30 mouse cellular contexts compared by ENCODE assay signal in genomic region chr2:107507426-107508167, GRCm38 (mm10).
DNase-seq lines count a peak whose midpoint lies in the region; ATAC-seq and TF ChIP-seq lines count a peak whose summit lies in the region.
"Had no signal": no experiment of that assay in that cellular context is flagged by ENCODE, and none has a peak within 500 bp of the region (broad histone marks: within the 10 kb centered on the region; RNA-seq: fewer than 3 reads in every experiment).

No protein-coding gene starts in this region.

- H3K4me1 ChIP-seq in hindbrain, embryonic 14.5 days (replicated peaks; ENCODE audit: control insufficient read depth, insufficient read depth, low read length) = peaks cover 9% of the 10 kb centered on the region; the same call in 1 of the 2 replicates
- H3K4me1 ChIP-seq in hindbrain, embryonic 12.5 days = no peaks in the 10 kb centered on the region
- no peaks in the 10 kb centered on the region for H3K4me1 ChIP-seq in midbrain, embryonic 14.5 days (ENCODE audit: control insufficient read depth, insufficient read depth, low read length)
- H3K4me1 ChIP-seq in midbrain, embryonic 13.5 days (replicated peaks) = 0 out of 2 replicates have a peak, but pooled peaks cover 6% of the 10 kb centered on the region
- no peaks in the 10 kb centered on the region for H3K4me1 ChIP-seq in forebrain, postnatal 0 days (ENCODE audit: insufficient read depth)
- peaks cover 20% of the 10 kb centered on the region for H3K4me1 ChIP-seq in neural tube, embryonic 13.5 days (replicated peaks)
- H3K4me1 ChIP-seq: embryonic facial prominence, embryonic 10.5 days; embryonic facial prominence, embryonic 15.5 days; lung, embryonic 15.5 days; megakaryocyte, embryonic 14.5 days; stomach, embryonic 15.5 days had no signal

- peak; percentile 79 for ATAC-seq in hindbrain, embryonic 14.5 days (ENCODE audit: low FRiP score)
- ATAC-seq in hindbrain, embryonic 12.5 days (ENCODE audit: low FRiP score) = no peak
- ATAC-seq in midbrain, embryonic 14.5 days (ENCODE audit: low FRiP score, low TSS enrichment) = no peak
- ATAC-seq in midbrain, embryonic 13.5 days = no peak
- ATAC-seq in forebrain, postnatal 0 days = peak; percentile 74
- peak; percentile 48; the same call in 1 of the 2 replicates for ATAC-seq in neural tube, embryonic 13.5 days (ENCODE audit: low read depth)
- ATAC-seq: inflammation-experienced regulatory T-cells, adult 6 months had no signal

- no peak overlapping the region for H3K27ac ChIP-seq in hindbrain, embryonic 14.5 days
- H3K27ac ChIP-seq in hindbrain, embryonic 12.5 days = no peak overlapping the region
- no peak overlapping the region for H3K27ac ChIP-seq in midbrain, embryonic 14.5 days (replicated peaks; ENCODE audit: low read depth, low read length)
- H3K27ac ChIP-seq in midbrain, embryonic 13.5 days = no peak overlapping the region
- H3K27ac ChIP-seq in forebrain, postnatal 0 days (ENCODE audit: low read depth, low read length) = no peak overlapping the region
- H3K27ac ChIP-seq in neural tube, embryonic 13.5 days (replicated peaks) = no peak overlapping the region
- H3K27ac ChIP-seq: embryonic facial prominence, embryonic 10.5 days; embryonic facial prominence, embryonic 15.5 days; limb, embryonic 12.5 days; lung, embryonic 15.5 days; stomach, embryonic 15.5 days had no signal

- peak; percentile 42 for DNase-seq in hindbrain, embryonic 14.5 days (ENCODE audit: low spot score)
- DNase-seq in midbrain, embryonic 14.5 days = peak; percentile 27
- peak; percentile 10 for DNase-seq in forebrain, postnatal 0 days
- DNase-seq in left cerebral cortex, postnatal 4 days = no peak
- no peak for DNase-seq in gastrocnemius, postnatal 4 days (ENCODE audit: low spot score in 2 of 2)
- DNase-seq: adrenal gland, postnatal 25 days; B cell, adult 2 months; cerebellum, adult 18-20 months; cerebellum, postnatal 14 days; gastrocnemius, postnatal 25 days; heart, adult 18-20 months; heart, postnatal 36 days; kidney, adult 11 months; kidney, postnatal 14 days; layer of hippocampus, adult 9-11 months; lung, postnatal 36 days; retina, postnatal 1 day; right cerebral cortex, postnatal 14 days had no signal

- H3K4me3 ChIP-seq in hindbrain, embryonic 14.5 days (replicated peaks; ENCODE audit: low read length) = no peak overlapping the region
- no peak overlapping the region for H3K4me3 ChIP-seq in hindbrain, embryonic 12.5 days
- no peak overlapping the region for H3K4me3 ChIP-seq in midbrain, embryonic 14.5 days (replicated peaks; ENCODE audit: low read depth, low read length)
- H3K4me3 ChIP-seq in midbrain, embryonic 13.5 days (replicated peaks) = no peak overlapping the region
- no peak overlapping the region for H3K4me3 ChIP-seq in forebrain, postnatal 0 days (ENCODE audit: low read depth, low read length)
- H3K4me3 ChIP-seq in neural tube, embryonic 13.5 days = no peak overlapping the region
- H3K4me3 ChIP-seq: embryonic facial prominence, embryonic 10.5 days; embryonic facial prominence, embryonic 15.5 days; limb, embryonic 12.5 days; lung, embryonic 15.5 days; megakaryocyte, embryonic 14.5 days; stomach, embryonic 15.5 days had no signal

- H3K36me3 ChIP-seq in hindbrain, embryonic 14.5 days (replicated peaks; ENCODE audit: control insufficient read depth, insufficient read depth) = no peaks in the 10 kb centered on the region
- H3K36me3 ChIP-seq in hindbrain, embryonic 12.5 days = no peaks in the 10 kb centered on the region
- no peaks in the 10 kb centered on the region for H3K36me3 ChIP-seq in midbrain, embryonic 14.5 days (ENCODE audit: control insufficient read depth, insufficient read depth, low read length)
- H3K36me3 ChIP-seq in midbrain, embryonic 13.5 days = no peaks in the 10 kb centered on the region
- no peaks in the 10 kb centered on the region for H3K36me3 ChIP-seq in forebrain, postnatal 0 days (ENCODE audit: insufficient read depth)
- no peaks in the 10 kb centered on the region for H3K36me3 ChIP-seq in neural tube, embryonic 13.5 days
- H3K36me3 ChIP-seq: embryonic facial prominence, embryonic 10.5 days; embryonic facial prominence, embryonic 15.5 days; limb, embryonic 12.5 days; lung, embryonic 15.5 days; stomach, embryonic 15.5 days had no signal

- no peak overlapping the region for H3K4me2 ChIP-seq in hindbrain, embryonic 14.5 days (replicated peaks)
- no peak overlapping the region for H3K4me2 ChIP-seq in hindbrain, embryonic 12.5 days (replicated peaks)
- no peak overlapping the region for H3K4me2 ChIP-seq in midbrain, embryonic 14.5 days (ENCODE audit: low read length)
- H3K4me2 ChIP-seq in midbrain, embryonic 13.5 days (replicated peaks) = no peak overlapping the region
- no peak overlapping the region for H3K4me2 ChIP-seq in forebrain, postnatal 0 days (ENCODE audit: low read depth)
- no peak overlapping the region for H3K4me2 ChIP-seq in neural tube, embryonic 13.5 days
- H3K4me2 ChIP-seq: embryonic facial prominence, embryonic 15.5 days; heart, embryonic 11.5 days; limb, embryonic 12.5 days; liver, embryonic 11.5 days; lung, embryonic 15.5 days; stomach, embryonic 15.5 days had no signal

- H3K9me3 ChIP-seq in hindbrain, embryonic 14.5 days (ENCODE audit: control insufficient read depth, low read length) = no peaks in the 10 kb centered on the region
- H3K9me3 ChIP-seq in hindbrain, embryonic 12.5 days (replicated peaks) = no peaks in the 10 kb centered on the region
- no peaks in the 10 kb centered on the region for H3K9me3 ChIP-seq in midbrain, embryonic 14.5 days (ENCODE audit: control insufficient read depth, low read length)
- no peaks in the 10 kb centered on the region for H3K9me3 ChIP-seq in midbrain, embryonic 13.5 days
- no peaks in the 10 kb centered on the region for H3K9me3 ChIP-seq in forebrain, postnatal 0 days (ENCODE audit: low read length)
- no peaks in the 10 kb centered on the region for H3K9me3 ChIP-seq in neural tube, embryonic 13.5 days
- H3K9me3 ChIP-seq: embryonic facial prominence, embryonic 10.5 days; embryonic facial prominence, embryonic 15.5 days; limb, embryonic 12.5 days; lung, embryonic 15.5 days; megakaryocyte, embryonic 14.5 days; stomach, embryonic 15.5 days had no signal

- H3K9ac ChIP-seq in hindbrain, embryonic 14.5 days = no peak overlapping the region
- H3K9ac ChIP-seq in hindbrain, embryonic 12.5 days = no peak overlapping the region
- H3K9ac ChIP-seq in midbrain, embryonic 14.5 days (replicated peaks; ENCODE audit: low read length) = no peak overlapping the region
- H3K9ac ChIP-seq in midbrain, embryonic 13.5 days (replicated peaks) = no peak overlapping the region
- H3K9ac ChIP-seq in forebrain, postnatal 0 days = no peak overlapping the region
- no peak overlapping the region for H3K9ac ChIP-seq in neural tube, embryonic 13.5 days
- H3K9ac ChIP-seq: embryonic facial prominence, embryonic 15.5 days; limb, embryonic 12.5 days; lung, embryonic 15.5 days; stomach, embryonic 15.5 days had no signal

- TF ChIP-seq CTCF in forebrain, postnatal 0 days (IDR thresholded peaks at IDR 0.05; ENCODE audit: low read depth) = no peak

- intact Hi-C loops in left cerebral cortex, postnatal 4 days (cut with DNase I) = no loop called here

- no peaks in the 10 kb centered on the region for H3K27me3 ChIP-seq in hindbrain, embryonic 14.5 days (ENCODE audit: control insufficient read depth, insufficient read depth, low read length)
- no peaks in the 10 kb centered on the region for H3K27me3 ChIP-seq in hindbrain, embryonic 12.5 days
- H3K27me3 ChIP-seq in midbrain, embryonic 14.5 days (ENCODE audit: control insufficient read depth, insufficient read depth, low read length) = no peaks in the 10 kb centered on the region
- no peaks in the 10 kb centered on the region for H3K27me3 ChIP-seq in midbrain, embryonic 13.5 days
- no peaks in the 10 kb centered on the region for H3K27me3 ChIP-seq in forebrain, postnatal 0 days (ENCODE audit: insufficient read depth, low read length)
- H3K27me3 ChIP-seq in neural tube, embryonic 13.5 days = no peaks in the 10 kb centered on the region
- H3K27me3 ChIP-seq: embryonic facial prominence, embryonic 15.5 days; limb, embryonic 12.5 days; lung, embryonic 15.5 days; megakaryocyte, embryonic 14.5 days; stomach, embryonic 15.5 days had no signal

Comparison
In these comparisons a context has a peak if more than half of its experiments do, and no peak if none do; other contexts are left out.
1. ATAC-seq: peak in hindbrain, embryonic 14.5 days (single experiment), forebrain, postnatal 0 days (single experiment) and neural tube, embryonic 13.5 days (single experiment); none in hindbrain, embryonic 12.5 days (single experiment), midbrain, embryonic 14.5 days (single experiment) and midbrain, embryonic 13.5 days (single experiment).
2. DNase-seq: peak in hindbrain, embryonic 14.5 days (single experiment), midbrain, embryonic 14.5 days (single experiment) and forebrain, postnatal 0 days (single experiment); none in left cerebral cortex, postnatal 4 days (single experiment) and gastrocnemius, postnatal 4 days (0 of 2).